Mouse (Mus musculus): ENCODE results near the gene Atad1.
A peak's percentile ranks its signal among the peaks of the same experiment; 100 is the strongest.
"Not testable (repeated sequence)": the region's sequence is repeated elsewhere in the genome, so short reads cannot be mapped to it uniquely, and the experiment has no call there.

Atad1 gene

GRCm38 (mm10) chr19:32739686-32740085, at the start of gene Atad1:
Gene Atad1, minus strand, starts transcription at chr19:32739786.
- DNase-seq (ENCODE audit: low read depth, low spot score), result no peak

DNA sequence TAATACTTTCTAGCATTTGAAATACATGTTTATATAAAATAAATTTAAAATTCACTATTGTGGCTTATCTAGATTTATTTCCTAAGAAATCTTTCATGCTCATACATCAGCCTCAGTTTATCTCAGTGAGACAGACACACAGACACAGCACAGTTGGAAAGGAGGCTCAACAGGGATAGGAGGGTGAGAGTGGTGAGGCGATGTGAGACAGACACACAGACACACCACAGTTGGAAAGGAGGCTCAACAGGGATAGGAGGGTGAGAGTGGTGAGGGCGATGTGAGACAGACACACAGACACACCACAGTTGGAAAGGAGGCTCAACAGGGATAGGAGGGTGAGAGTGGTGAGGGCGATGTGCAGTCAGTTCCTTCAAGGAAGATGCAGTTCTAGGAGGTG, 48.4 kb upstream of the Atad1 start:
- DNase-seq (ENCODE audit: low read depth, low spot score), result not testable (repeated sequence)

- DNase-seq (ENCODE audit: low read depth, low spot score), result not testable (repeated sequence)
Measured at GRCm38 (mm10) chr19:32787388-32787787, 47.8 kb upstream of the Atad1 start.

- DNase-seq (ENCODE audit: low read depth, low spot score), result no peak
Measured at GRCm38 (mm10) chr19:32781305-32782071, 41.9 kb upstream of the Atad1 start.

- DNase-seq (ENCODE audit: low read depth, low spot score), result no peak
Measured at GRCm38 (mm10) chr19:32779131-32779530, 39.5 kb upstream of the Atad1 start.

- DNase-seq (ENCODE audit: low read depth, low spot score), result no peak
Measured at GRCm38 (mm10) chr19:32778411-32778810, 38.8 kb upstream of the Atad1 start.

DNA sequence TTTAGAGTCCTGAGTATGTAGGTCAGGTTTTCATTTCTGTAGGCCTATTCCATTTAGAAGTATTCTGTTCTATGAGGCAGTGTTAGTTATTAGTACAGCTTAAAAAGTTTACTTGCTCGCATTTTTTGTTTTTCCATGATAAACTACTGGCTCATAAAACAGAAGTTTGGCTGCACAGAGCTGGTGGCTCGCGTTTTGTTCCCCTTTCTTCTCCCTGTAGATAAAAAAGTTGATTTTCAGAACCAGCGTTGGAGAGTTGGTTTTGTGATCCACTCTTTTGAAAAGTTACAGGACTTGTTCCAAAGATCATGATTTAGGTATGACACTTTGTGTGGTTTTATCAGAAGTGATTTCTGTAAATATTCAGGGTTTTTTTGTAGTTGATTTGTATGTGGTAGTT, 22.9 kb upstream of the Atad1 start:
- no peak for DNase-seq (ENCODE audit: low read depth, low spot score)

- no peak for DNase-seq (ENCODE audit: low read depth, low spot score)
Measured at GRCm38 (mm10) chr19:32761162-32761561, 21.6 kb upstream of the Atad1 start.

DNA sequence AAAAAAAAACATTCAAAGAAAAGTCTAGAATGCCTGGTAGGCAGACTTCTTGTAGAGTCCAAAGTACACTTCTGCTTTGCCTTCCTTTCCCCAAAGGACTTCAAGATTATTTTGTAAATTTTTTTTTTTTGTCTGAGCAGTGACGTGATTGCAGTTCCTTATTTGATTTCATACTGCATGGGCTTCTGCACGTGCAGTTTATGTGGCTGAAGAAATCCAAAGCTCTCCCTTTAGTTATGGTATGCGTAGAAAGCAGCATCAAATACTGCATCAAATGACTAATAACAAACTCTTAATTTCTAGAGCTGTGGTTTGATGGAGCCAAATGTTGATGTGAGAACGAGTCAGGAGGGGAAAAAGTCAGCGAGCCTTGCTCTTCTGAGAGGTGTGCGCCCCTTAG, 20.9 kb upstream of the Atad1 start:
- DNase-seq (ENCODE audit: low read depth, low spot score), result no peak

DNA sequence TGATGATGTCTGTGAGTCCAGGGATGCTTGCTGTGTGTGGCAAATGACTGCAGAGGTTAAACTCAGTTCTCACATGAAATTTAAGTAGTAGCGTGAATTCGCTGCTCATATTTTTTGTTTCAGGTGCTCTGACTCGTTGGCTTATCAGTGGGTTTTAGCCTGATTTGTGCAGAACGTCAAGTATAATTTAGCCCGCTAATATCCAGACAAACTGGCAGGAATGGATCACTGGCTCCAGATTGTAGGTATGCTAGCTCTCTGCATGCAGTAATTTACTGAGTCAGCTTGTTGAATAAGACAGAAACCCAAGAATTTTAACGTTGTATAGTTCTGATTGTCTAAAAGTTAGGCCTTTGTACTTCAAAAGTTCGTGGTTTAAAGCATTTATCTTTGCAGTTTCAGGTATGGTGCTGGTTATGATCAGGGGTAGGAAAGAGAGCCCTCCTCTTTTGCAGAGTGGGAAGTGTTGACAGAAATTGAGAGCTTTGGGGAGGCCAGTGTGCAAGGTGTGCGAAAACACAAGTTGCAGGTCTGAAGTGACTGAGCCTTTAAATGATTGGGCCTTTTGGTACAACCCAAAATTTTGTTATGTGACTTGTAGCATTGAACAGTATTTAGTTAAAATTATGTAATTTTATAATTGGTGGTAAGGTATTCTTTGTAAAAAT, 19.9 kb upstream of the Atad1 start:
- DNase-seq (ENCODE audit: low read depth, low spot score), result no peak

- no peak for DNase-seq (ENCODE audit: low read depth, low spot score)
Measured at GRCm38 (mm10) chr19:32758793-32759161, 19.2 kb upstream of the Atad1 start.

- DNase-seq (ENCODE audit: low read depth, low spot score), result no peak
Measured at GRCm38 (mm10) chr19:32757831-32758792, 18.5 kb upstream of the Atad1 start.

DNA sequence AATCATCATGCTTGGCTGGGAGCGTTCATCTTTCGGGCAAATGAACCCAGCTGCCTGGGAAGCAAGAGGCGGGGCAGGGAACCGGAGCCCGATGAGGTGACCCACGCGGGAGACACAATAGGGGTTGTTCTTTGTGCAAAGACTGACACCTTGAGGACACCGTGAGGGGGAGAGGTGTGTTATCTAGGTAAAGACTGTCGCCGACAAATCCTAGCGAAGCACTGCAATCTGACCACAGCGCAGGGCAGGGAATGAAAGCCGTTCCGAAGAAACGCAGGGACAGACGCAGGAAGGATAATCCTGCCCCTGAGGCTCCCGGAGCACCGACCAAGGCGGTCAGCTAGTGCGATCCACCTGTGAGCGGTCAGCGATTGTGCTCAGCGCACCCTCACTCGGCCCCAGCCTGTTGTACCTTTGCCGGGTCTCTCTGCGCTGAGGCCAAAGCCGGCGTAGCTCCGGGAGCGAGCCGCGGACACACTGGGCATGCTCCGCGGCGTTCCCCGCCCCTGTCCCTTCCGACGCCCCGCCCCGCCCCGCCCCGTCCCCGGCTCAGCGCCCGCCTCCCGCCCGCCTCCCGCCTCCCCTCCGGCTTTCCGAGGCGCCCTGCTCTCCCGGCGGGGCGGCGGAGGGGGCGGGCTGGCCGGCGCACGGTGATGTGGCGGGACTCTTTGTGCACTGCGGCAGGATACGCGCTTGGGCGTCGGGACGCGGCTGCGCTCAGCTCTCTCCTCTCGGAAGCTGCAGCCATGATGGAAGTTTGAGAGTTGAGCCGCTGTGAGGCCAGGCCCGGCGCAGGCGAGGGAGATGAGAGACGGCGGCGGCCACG, 17.5 kb upstream of the Atad1 start, which contains the start of gene Pten:
Pten (plus strand) TSS at position 598 of the 826 bp plus-strand sequence.
- DNase-seq (ENCODE audit: low read depth, low spot score), result peak; percentile 92

GRCm38 (mm10) chr19:32756636-32756899, 17.0 kb upstream of the Atad1 start:
- DNase-seq (ENCODE audit: low read depth, low spot score), result no peak

DNA sequence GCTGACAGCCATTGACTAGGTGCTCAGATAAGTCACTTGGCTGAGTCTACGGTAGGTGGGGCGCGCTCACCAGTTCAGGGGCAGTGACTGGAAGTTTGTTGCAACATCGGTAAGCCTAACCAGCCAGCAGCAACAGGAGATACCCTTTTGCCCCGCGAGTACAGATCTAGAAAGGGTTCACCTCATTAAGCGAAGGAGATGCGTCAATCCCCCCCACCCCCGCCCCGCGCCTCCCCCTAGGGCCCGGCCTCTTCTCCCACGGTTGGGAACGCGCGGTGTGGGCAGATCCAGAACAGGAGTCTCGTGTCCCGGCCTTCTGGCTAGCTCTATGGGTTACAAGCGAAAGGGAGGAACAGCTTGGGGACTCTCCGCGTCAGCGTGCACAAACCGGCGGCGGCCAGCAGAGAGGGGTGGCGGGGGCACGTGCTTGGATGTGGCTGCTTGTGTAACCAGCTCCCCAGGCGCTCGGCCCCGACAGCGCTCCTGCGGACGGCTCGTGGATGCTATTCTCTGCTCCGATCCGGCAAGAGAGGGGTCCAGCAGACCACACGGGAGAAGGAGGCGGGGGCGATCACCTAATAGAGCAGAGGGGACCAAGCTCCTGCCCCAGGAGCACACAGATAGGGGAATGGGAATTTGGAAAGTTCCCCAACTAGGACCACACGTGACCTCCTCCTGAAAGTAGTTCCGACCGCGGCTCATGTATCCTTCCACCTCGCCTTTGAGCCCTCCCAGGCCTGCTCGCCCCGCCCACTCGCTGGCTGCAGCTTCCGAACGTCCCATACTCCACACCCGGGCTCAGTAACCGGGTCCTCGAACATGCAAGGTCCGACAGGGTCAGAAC, 16.4 kb upstream of the Atad1 start:
- DNase-seq (ENCODE audit: low read depth, low spot score), result peak; percentile 93

DNA sequence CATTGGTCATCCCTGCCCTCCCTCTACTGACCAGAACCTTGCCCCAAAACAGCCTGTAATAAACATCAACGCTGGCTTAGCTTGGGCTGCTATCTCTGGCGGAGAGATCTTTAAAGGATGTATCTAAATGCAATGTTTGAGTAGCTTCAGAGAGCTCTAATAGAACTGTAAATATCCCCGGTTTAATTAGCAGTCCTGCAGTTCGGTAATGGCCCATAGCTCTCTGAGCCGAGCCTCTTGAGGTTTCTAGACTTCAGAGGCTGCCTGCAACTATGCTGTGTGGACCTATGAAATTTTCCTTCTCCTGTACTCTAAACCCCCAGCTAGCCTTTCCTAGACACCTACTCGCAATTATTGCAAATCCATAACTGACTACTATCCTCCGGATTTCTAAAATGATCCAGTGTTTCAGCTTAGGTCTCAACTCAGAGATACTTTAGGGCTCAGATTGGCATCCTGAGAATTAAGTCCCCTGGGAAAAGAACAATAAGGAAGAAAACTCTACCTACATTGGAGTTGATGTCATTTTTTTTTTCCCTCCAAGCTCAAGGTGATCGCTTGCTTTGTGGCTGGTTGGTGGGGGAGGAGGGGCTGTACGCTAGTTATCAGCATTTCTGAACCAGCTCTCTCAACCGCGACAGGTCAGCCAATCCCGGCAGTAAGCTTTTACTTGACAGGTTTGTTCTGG, 15.7 kb upstream of the Atad1 start:
- DNase-seq (ENCODE audit: low read depth, low spot score), result no peak

GRCm38 (mm10) chr19:32754188-32755000, 14.8 kb upstream of the Atad1 start:
- no peak for DNase-seq (ENCODE audit: low read depth, low spot score)

- no peak for DNase-seq (ENCODE audit: low read depth, low spot score)
Measured at GRCm38 (mm10) chr19:32753386-32753785, 13.8 kb upstream of the Atad1 start.

DNA sequence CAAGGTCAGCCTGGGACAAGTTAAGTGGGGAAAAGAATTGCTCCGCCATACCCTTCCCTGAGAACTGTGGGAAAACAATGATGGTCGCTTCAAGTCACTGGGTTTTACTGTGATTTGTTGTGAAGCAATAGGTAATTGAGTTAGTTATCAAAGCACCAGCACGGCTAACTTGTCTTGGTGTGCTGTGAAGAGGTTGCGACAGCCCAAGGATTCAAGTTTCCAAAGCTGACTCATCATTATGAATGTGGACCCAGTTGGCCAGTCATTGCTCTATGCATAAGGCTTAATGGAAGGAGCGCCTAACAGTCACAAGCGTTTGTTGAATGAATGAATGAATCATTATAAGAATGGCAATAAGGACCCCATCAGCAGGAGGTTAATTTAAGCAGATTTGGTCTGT, 12.8 kb upstream of the Atad1 start:
- no peak for DNase-seq (ENCODE audit: low read depth, low spot score)
